Mouse (Mus musculus) adrenal gland, postnatal 10 days (tissue): ENCODE measurements at regions not wholly inside any gene's neighbourhood (a gene's known extent, or its start where the extent isn't known, plus 50 kb on each side); places are given as distances from the start of the nearest gene placed in this dataset.

ENCODE experiments used
- DNase-seq: peaks from one replicate; pipeline ENCODE4 v3.0.0; 2021; ENCODE audit warnings: mixed read lengths

- DNase-seq, result no peak
Measured at GRCm38 (mm10) chr11:34975771-34976302, 142.4 kb upstream of the Spdl1 start.

- peak; percentile 26 for DNase-seq
Measured at GRCm38 (mm10) chr11:34973467-34973921, 140.1 kb upstream of the Spdl1 start.

- no peak for DNase-seq
Measured at GRCm38 (mm10) chr11:34973012-34973411, 139.6 kb upstream of the Spdl1 start.

- DNase-seq, result no peak
Measured at GRCm38 (mm10) chr11:34959291-34959690, 125.8 kb upstream of the Spdl1 start.

GRCm38 (mm10) chr11:34941486-34942456 lies 108.3 kb upstream of the Spdl1 start:
- DNase-seq, result no peak

- no peak for DNase-seq
Measured at GRCm38 (mm10) chr11:34940151-34940550, 106.7 kb upstream of the Spdl1 start.

- no peak for DNase-seq
Measured at GRCm38 (mm10) chr11:34939002-34939401, 105.6 kb upstream of the Spdl1 start.

GRCm38 (mm10) chr11:34932191-34932590 lies 98.8 kb upstream of the Spdl1 start:
- no peak for DNase-seq

- DNase-seq, result no peak
Measured at GRCm38 (mm10) chr11:34917175-34917574, 83.7 kb upstream of the Spdl1 start.

- no peak for DNase-seq
Measured at GRCm38 (mm10) chr11:34909841-34910240, 76.4 kb upstream of the Spdl1 start.

GRCm38 (mm10) chr11:34904271-34904670 lies 70.8 kb upstream of the Spdl1 start:
- DNase-seq, result no peak

- DNase-seq, result peak; percentile 20
Measured at GRCm38 (mm10) chr11:34899400-34899799, 66.0 kb upstream of the Spdl1 start.

- no peak for DNase-seq
Measured at GRCm38 (mm10) chr11:34895624-34896023, 62.2 kb upstream of the Spdl1 start.

GRCm38 (mm10) chr11:34888374-34889136 lies 55.1 kb upstream of the Spdl1 start:
- DNase-seq, result no peak

- no peak for DNase-seq
Measured at GRCm38 (mm10) chr11:34887587-34887986, 54.1 kb upstream of the Spdl1 start.
